Mouse (Mus musculus) midbrain, embryonic 13.5 days (tissue): ENCODE measurements around the gene Mrln. TPM values are rescaled to one million over a fixed set of nuclear protein-coding genes. Genes with fewer than 3 reads are reported as not detected.

ENCODE experiments used
- ATAC-seq: fragments of 200-750 bp; cut with Nextera tagmentation; 2 replicates; pipeline ENCODE4 v1.8.0; 2017; ENCODE audit warnings: mild to moderate bottlenecking, moderate TSS enrichment, moderate library complexity
- H3K27ac ChIP-seq: fragments of 300-500 bp; sonication (generic); 2 replicates; pipeline ENCODE4 v1.5.1; 2015; ENCODE audit warnings: inconsistent platforms, mild to moderate bottlenecking, moderate library complexity
- H3K27me3 ChIP-seq: fragments of 300-500 bp; sonication (generic); 2 replicates; pipeline ENCODE4 v1.6.1; 2015; ENCODE audit warnings: mild to moderate bottlenecking, inconsistent platforms
- H3K36me3 ChIP-seq: fragments of 300-500 bp; sonication (generic); 2 replicates; pipeline ENCODE4 v1.6.1; 2015; ENCODE audit warnings: mild to moderate bottlenecking, inconsistent platforms
- H3K4me1 ChIP-seq: fragments of 300-500 bp; sonication (generic); replicated peaks from 2 replicates; pipeline ENCODE4 v1.6.1; 2015; ENCODE audit warnings: inconsistent platforms
- H3K4me2 ChIP-seq: fragments of 300-500 bp; sonication (generic); replicated peaks from 2 replicates; pipeline ENCODE4 v1.6.1; 2015; ENCODE audit warnings: moderate library complexity, mild to moderate bottlenecking, inconsistent platforms
- H3K4me3 ChIP-seq: fragments of 300-500 bp; sonication (generic); replicated peaks from 2 replicates; pipeline ENCODE4 v1.5.1; 2015; ENCODE audit warnings: mild to moderate bottlenecking, inconsistent platforms
- H3K9ac ChIP-seq: fragments of 300-500 bp; sonication (generic); replicated peaks from 2 replicates; pipeline ENCODE4 v1.6.1; 2015; ENCODE audit warnings: mild to moderate bottlenecking, inconsistent platforms
- H3K9me3 ChIP-seq: fragments of 300-500 bp; sonication (generic); 2 replicates; pipeline ENCODE4 v1.6.1; 2016; ENCODE audit warnings: mild to moderate bottlenecking, inconsistent platforms
- WGBS: fragments of 180-500 bp; shearing (Covaris S2); methylation state at CpG from one replicate; pipeline ENCODE4 v1.1.7; 2015; 5-methylcytosine and 5-hydroxymethylcytosine counted together
- polyA plus RNA-seq: library from polyadenylated mRNA; unstranded; fragments of >200 nt; fragmentation: Nextera tagmentation; extraction: Ambion mirVana; gene quantifications from 2 replicates; pipeline ENCODE4 v1.2.1, GENCODE M21; 2015

Mrln gene
- 1.2 TPM in 1 of 2 replicates, not detected in the other for polyA plus RNA-seq

DNA sequence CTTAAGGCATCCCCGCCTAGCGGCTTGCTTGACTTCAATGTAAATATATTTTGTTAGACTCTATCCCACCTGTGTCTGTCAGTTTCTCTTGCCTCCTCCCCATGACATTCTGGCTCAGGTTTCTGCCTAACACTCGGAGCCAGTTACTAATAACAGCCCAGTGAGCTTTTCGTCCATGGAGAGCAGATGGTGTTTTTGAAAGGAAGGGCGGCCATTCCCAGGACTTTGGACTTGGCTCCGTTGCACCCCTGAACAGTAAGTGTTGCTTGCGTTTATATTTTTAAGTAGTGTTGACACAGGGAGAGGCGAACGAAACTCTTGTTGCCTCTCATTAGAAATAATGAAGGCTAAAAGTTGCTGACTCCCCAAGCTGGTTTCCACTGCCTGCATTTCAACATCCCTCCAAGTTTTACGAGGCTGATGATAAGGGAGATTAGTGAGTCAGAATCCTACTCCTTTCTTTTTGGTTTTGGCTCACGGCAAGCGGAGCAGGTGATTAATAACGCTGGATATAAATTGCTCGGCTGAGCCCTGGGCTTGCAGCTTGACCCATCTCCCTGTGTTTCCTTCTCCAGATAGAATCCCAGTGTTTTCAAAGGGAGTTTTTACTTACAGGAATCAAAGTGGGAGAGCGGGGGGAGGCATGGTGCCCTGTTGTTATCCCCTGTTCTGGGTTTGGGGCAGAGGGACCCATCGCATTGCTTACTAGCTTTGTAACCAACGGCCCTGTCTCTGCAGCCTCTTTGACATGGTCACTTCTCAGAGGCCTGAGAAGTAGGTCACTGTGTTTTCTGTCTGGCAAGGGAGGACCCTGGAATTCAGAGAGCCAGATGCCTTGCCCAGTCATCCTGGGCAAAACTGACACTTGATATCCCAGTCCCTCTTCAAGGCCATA lies at the start of gene Mrln:
Mrln (plus strand) TSS at position 160 of the 895 bp plus-strand sequence.
- no peak within 1 kb of the TSS for H3K9ac ChIP-seq
- H3K4me3 ChIP-seq = no peak within 1 kb of the TSS
- no peaks in the 10 kb centered on the region for H3K36me3 ChIP-seq
- H3K27me3 ChIP-seq = no peaks in the 10 kb centered on the region
- H3K4me1 ChIP-seq = 0 out of 2 replicates have a peak, but pooled peaks cover 6% of the 10 kb centered on the region
- H3K27ac ChIP-seq = no peak within 1 kb of the TSS
- 69% methylated on average over 17 of the region's 17 CpGs for WGBS
- H3K9me3 ChIP-seq = 0 out of 2 replicates have a peak, but pooled peaks cover 2% of the 10 kb centered on the region
- no peak for ATAC-seq
- no peak within 1 kb of the TSS for H3K4me2 ChIP-seq

DNA sequence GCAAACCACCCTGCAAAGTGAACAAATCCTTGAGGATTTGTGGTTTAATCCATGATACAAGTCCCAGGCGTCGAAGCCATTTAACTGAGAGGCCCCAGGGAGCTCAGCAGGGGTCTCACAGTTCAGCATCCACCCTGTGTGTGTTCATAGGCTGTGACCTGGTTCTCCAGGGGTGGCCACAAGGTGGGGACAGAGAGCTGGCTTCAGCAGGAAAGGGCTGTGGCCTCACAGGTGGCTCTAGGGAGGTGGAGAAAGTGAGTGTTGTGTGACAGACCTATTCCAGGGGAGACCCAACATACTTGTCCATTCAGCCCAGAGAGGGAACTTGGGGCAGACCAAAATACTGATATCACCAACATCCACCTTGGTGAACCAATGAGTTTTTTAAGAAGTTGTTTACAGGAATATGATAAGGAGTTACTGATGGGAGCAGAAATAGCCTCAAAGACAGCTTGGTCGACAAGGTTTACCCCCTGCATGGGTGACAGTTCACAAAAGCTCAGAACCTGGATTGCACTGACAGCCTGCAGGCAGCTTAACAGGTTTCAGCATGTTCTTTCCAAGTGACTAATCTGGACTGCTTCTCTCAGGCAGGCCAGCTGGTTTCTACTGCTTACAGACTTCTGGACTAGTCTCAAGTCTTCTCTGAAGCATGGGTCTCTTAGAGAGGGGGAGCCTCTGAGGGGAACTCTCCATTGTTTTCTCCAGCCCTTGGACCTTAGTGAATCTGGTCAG lies 47.9 kb upstream of the Mrln start:
- ATAC-seq = no peak
- H3K27me3 ChIP-seq = no peaks in the 10 kb centered on the region
- no peak overlapping the region for H3K4me3 ChIP-seq
- H3K27ac ChIP-seq = no peak overlapping the region
- H3K4me1 ChIP-seq = 0 out of 2 replicates have a peak, but pooled peaks cover 10% of the 10 kb centered on the region
- no peak overlapping the region for H3K9ac ChIP-seq
- no peaks in the 10 kb centered on the region for H3K9me3 ChIP-seq
- H3K36me3 ChIP-seq = peaks cover 39% of the 10 kb centered on the region
- 81% methylated on average over 3 of the region's 3 CpGs for WGBS
- no peak overlapping the region for H3K4me2 ChIP-seq

DNA sequence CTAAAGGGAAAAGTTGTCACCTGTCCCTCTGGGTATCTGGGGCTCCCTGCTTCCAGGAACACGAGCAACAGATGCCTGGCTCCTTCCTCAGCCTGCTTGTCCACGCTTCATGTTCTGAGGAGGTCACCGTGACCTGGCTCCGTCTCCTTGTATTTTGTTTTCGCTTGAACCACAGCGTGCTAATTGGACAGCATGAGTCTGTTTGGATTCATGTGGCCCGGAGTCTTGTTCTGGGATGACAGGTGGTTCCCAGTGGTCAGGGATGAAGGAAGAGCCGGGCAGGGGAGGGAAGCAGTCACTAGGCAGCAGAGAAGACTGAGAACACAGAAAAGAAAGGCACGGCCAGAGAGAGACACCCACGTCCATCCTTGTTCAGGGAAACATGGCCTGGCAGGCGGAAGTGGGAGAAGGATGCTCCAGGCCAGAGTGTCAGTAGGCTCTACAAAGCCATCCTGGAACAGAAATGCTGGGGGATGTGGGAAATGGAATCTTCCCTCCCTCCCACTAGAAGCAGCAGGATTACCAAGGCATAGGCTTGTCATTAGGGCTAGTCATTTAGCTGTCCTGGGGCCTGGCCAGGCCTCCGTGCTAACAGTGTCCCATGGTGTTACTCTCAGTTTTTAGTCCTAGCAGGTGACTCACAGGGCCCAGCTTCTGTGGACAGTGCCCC lies 44.7 kb upstream of the Mrln start:
- Histone ChIP-seq H3K4me2 (no peak overlapping the region), H3K27me3 (no peaks in the 10 kb centered on the region), H3K4me3 (no peak overlapping the region), H3K27ac (peak overlapping the region; percentile 36; the same call in 1 of the 2 replicates), H3K4me1 (peaks cover 16% of the 10 kb centered on the region), H3K9ac (no peak overlapping the region), H3K36me3 (peaks cover 27% of the 10 kb centered on the region), H3K9me3 (no peaks in the 10 kb centered on the region)
- WGBS = 80% methylated on average over 12 of the region's 12 CpGs
- ATAC-seq = no peak

DNA sequence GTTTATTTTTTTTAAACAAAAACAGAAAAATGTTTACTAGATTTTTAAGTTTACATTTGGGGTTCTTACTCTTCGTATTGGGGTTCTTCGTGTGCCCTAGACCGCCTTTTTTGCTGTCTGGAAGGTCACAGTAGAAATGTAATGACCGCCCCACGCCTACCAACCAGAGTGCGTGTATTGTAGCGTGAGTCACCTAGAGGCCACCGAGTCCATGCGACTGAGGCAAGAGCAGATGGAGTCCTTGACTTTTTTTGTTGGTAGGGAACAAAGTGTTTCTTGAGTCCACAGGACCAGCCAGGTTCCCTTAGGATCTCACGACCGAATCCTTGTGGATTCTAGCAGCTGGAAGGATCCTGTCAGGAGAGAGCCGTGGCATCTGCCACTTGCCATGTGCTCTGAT lies 43.7 kb upstream of the Mrln start:
- no peak for ATAC-seq

DNA sequence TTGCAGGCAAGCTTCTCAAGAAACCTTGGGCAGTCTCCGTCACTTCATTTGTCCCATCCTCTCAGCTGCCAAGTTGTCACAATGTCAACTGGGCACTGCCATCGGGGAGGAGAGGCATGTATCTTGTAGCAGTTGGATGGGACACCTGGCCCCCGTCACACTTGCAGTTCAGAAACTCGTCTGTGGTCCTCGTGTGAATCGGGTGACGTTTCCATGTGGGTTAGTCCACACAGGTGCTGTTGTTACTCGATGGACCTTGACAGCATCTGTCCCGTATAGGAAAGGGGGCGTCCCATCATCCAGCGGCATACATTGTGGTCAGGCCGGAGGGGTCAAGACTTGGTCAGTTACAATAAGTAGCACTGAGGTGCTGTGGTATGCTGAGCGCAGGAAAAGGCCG lies 43.0 kb upstream of the Mrln start:
- H3K9me3 ChIP-seq = no peaks in the 10 kb centered on the region
- H3K27me3 ChIP-seq = no peaks in the 10 kb centered on the region
- H3K4me1 ChIP-seq = peaks cover 16% of the 10 kb centered on the region
- H3K9ac ChIP-seq = no peak overlapping the region
- 92% methylated on average over 14 of the region's 14 CpGs for WGBS
- peaks cover 10% of the 10 kb centered on the region for H3K36me3 ChIP-seq
- no peak for ATAC-seq
- H3K27ac ChIP-seq = no peak overlapping the region
- H3K4me2 ChIP-seq = no peak overlapping the region
- no peak overlapping the region for H3K4me3 ChIP-seq

More for the DNA sequence above, 43.7 kb upstream of the Mrln start:
- peaks cover 16% of the 10 kb centered on the region for H3K4me1 ChIP-seq
- no peak overlapping the region for H3K4me2 ChIP-seq
- no peaks in the 10 kb centered on the region for H3K27me3 ChIP-seq
- no peak overlapping the region for H3K4me3 ChIP-seq
- no peak overlapping the region for H3K27ac ChIP-seq
- no peak overlapping the region for H3K9ac ChIP-seq
- H3K9me3 ChIP-seq = no peaks in the 10 kb centered on the region
- peaks cover 16% of the 10 kb centered on the region for H3K36me3 ChIP-seq
- WGBS = 93% methylated on average over 12 of the region's 12 CpGs

DNA sequence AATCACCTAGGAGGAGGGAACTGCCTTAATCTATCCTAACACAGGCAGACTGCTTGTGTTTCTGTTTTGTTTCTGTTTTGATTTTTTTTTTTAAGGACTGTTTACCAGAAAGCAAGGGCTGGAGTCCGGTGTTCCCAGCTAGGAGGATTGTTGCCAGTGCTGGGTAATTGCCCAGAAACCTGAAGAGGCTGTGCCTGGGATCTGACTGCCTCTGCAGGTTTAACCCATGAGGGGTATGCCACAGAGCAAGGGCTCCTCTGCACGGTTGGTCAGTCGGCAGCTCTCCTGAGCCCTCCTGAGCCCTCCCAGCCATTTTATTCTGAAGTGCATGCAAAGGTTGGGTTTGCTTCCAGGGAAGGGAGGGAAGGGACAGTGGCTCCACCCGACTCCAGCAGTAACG lies 40.8 kb upstream of the Mrln start:
- Histone ChIP-seq H3K9me3 (no peaks in the 10 kb centered on the region), H3K27me3 (no peaks in the 10 kb centered on the region), H3K27ac (no peak overlapping the region), H3K36me3 (peaks cover 19% of the 10 kb centered on the region), H3K4me1 (peaks cover 22% of the 10 kb centered on the region), H3K9ac (no peak overlapping the region), H3K4me2 (no peak overlapping the region), H3K4me3 (no peak overlapping the region)
- 57% methylated on average over 5 of the region's 5 CpGs for WGBS
- no peak for ATAC-seq

DNA sequence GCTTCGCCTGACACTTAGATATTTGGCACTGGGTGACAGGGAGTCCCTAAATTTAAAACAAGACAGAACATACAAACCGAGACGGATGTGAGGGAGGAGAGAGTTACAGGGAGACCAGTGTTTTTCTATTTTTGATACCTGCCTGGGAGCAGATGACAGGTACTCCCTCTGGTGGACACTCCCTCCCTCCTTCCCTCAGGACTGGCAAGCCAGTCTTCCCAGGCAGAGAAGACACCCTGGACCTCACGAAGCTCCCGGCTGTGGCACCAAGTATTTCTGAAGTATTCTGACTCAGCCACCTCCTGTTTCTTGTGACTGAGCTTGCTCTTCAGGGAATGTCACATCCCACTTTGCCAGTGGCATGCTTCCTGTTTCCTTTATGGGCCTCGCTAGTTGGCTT lies 38.6 kb upstream of the Mrln start:
- Histone ChIP-seq H3K9me3 (no peaks in the 10 kb centered on the region), H3K4me2 (no peak overlapping the region), H3K27ac (no peak overlapping the region), H3K27me3 (no peaks in the 10 kb centered on the region), H3K9ac (no peak overlapping the region), H3K4me1 (peaks cover 24% of the 10 kb centered on the region), H3K4me3 (no peak overlapping the region), H3K36me3 (peaks cover 23% of the 10 kb centered on the region)
- WGBS = 79% methylated on average over 6 of the region's 6 CpGs
- ATAC-seq = no peak

DNA sequence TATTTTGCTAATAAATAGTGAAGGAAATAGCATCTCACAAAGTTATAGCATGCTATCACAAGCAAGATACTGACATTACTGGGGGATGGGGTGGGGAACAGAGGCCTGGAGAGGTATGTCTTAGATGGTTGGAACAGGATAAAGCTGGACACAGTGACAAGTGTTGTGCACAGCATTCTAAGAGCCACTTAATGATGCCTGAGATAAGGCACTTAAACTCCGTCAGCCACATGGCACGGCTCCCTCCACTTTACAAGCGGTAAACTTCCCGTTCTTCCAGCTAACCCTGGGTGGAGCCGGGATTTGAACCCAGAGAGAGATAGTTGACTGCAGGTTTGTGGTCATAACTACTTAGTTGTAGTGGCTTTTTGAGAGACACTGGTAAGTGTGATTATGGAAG lies 38.0 kb upstream of the Mrln start:
- peaks cover 27% of the 10 kb centered on the region for H3K36me3 ChIP-seq
- 97% methylated on average over 5 of the region's 5 CpGs for WGBS
- H3K9me3 ChIP-seq = no peaks in the 10 kb centered on the region
- H3K27me3 ChIP-seq = no peaks in the 10 kb centered on the region
- H3K4me3 ChIP-seq = no peak overlapping the region
- no peak overlapping the region for H3K9ac ChIP-seq
- H3K4me1 ChIP-seq = peaks cover 24% of the 10 kb centered on the region
- H3K27ac ChIP-seq = no peak overlapping the region
- ATAC-seq = no peak
- no peak overlapping the region for H3K4me2 ChIP-seq

DNA sequence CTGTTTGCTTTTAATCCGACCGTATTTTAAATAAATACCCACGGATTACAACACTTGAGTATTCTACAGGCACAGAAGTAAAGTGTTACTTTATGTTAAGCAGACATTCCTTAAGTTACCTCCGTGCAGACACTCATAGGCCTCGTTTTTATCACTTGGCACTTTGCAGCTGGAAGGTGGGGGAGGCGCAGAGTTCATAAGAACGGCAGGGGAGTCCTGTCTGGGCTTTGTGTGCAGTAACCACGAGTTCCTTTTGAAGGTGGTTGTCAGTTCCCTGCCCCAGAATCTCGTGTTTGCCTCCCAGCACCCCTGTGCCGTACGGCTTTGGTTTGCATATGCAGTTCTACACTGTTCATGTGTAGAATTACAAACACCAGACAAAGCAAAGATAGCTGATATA lies 36.8 kb upstream of the Mrln start:
- peaks cover 24% of the 10 kb centered on the region for H3K4me1 ChIP-seq
- no peaks in the 10 kb centered on the region for H3K27me3 ChIP-seq
- H3K9me3 ChIP-seq = no peaks in the 10 kb centered on the region
- H3K4me2 ChIP-seq = no peak overlapping the region
- H3K36me3 ChIP-seq = peaks cover 31% of the 10 kb centered on the region
- H3K4me3 ChIP-seq = no peak overlapping the region
- H3K9ac ChIP-seq = no peak overlapping the region
- WGBS = 82% methylated on average over 11 of the region's 11 CpGs
- H3K27ac ChIP-seq = 0 out of 2 replicates have a peak overlapping the region, but pooled peaks have one; percentile 9
- no peak for ATAC-seq

DNA sequence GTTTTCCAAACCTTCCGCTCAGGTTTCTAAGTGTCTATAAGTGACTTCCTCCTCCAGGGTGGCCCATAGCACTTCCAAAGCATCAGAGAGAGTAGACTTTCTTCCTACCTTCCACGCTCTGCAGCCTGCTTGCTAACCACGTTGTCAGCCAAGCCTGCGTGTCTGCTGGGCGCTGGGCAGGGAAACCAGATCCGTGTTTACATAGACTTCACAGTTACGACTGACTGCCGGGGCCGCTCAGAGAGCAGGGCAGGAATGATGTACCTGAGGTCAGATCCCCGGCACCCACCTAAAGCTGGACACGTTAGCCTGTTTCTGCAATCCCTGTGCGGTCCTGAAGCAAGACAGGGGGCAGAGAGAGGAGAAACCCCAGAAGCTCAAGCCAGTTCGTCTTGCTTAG lies 36.1 kb upstream of the Mrln start:
- H3K4me1 ChIP-seq = peaks cover 23% of the 10 kb centered on the region
- no peaks in the 10 kb centered on the region for H3K27me3 ChIP-seq
- ATAC-seq = no peak
- H3K9ac ChIP-seq = no peak overlapping the region
- WGBS = 82% methylated on average over 13 of the region's 13 CpGs
- peaks cover 31% of the 10 kb centered on the region for H3K36me3 ChIP-seq
- no peaks in the 10 kb centered on the region for H3K9me3 ChIP-seq
- no peak overlapping the region for H3K4me3 ChIP-seq
- H3K27ac ChIP-seq = peak overlapping the region; percentile 64
- no peak overlapping the region for H3K4me2 ChIP-seq

DNA sequence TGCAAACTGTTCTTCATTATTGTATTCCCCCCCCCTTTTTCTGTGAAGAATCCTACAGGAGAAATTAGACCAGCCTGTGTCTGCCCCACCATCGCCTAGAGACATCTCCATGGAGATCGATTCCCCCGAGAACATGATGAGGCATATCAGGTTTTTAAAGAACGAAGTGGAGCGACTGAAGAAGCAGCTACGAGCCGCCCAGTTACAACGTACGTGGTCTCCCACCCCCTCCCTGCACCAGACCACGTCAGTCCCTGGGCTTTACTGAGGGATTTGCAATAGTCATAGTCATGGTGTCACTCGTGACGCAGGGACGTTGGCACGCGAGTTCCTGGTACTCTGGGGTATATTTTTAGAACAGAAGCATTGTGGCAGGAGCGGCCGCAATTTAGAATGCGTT lies 35.4 kb upstream of the Mrln start:
- WGBS = 67% methylated on average over 18 of the region's 18 CpGs
- ATAC-seq = peak; percentile 53; the same call in 1 of the 2 replicates
- Histone ChIP-seq H3K27me3 (no peaks in the 10 kb centered on the region), H3K36me3 (peaks cover 31% of the 10 kb centered on the region), H3K9me3 (no peaks in the 10 kb centered on the region), H3K4me3 (no peak overlapping the region), H3K4me2 (no peak overlapping the region), H3K27ac (peak overlapping the region; percentile 64), H3K4me1 (peaks cover 16% of the 10 kb centered on the region), H3K9ac (no peak overlapping the region)

DNA sequence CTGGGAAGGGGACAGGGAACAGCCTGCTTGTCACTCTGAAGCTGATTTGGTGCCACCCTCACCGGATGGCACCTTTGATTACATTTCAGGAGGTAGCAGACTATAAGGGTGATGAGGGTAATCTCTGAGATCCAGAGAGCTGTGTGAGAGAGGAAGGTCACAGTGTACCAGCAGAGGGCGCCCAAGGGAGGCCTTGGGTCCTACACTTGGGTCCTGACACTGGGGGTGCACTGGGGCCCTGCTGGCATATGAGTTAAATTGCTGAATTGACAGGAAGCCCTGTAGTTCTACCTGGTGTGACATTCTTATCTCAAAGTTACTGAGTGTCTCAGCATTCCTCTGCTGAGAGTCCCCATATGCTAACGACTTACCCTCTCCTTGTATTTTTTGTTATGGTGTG lies 31.1 kb upstream of the Mrln start:
- no peak overlapping the region for H3K27ac ChIP-seq
- H3K27me3 ChIP-seq = no peaks in the 10 kb centered on the region
- peaks cover 13% of the 10 kb centered on the region for H3K4me1 ChIP-seq
- ATAC-seq = no peak
- H3K4me3 ChIP-seq = no peak overlapping the region
- H3K4me2 ChIP-seq = no peak overlapping the region
- no peak overlapping the region for H3K9ac ChIP-seq
- WGBS = 62% methylated on average over 3 of the region's 3 CpGs
- no peaks in the 10 kb centered on the region for H3K9me3 ChIP-seq
- peaks cover 43% of the 10 kb centered on the region for H3K36me3 ChIP-seq
